Mouse (Mus musculus) lung, embryonic 15.5 days (tissue): Measurements from ENCODE around the gene Tubg2. TPM values are rescaled to one million over a fixed set of nuclear protein-coding genes. Genes with fewer than 3 reads are reported as not detected.
"Not testable (repeated sequence)": the region's sequence is repeated elsewhere in the genome, so short reads cannot be mapped to it uniquely, and the experiment has no call there.

Experiments
- ATAC-seq: fragments of 200-750 bp; cut with Nextera tagmentation; 2 replicates; pipeline ENCODE4 v1.8.0; 2017; ENCODE audit warnings: moderate number of reproducible peaks, borderline replicate concordance; ENCODE audit not compliant: low FRiP score, low TSS enrichment; ENCODE audit errors: extremely low read depth
- H3K27ac ChIP-seq: fragments of 300-500 bp; sonication (generic); 2 replicates; pipeline ENCODE4 v1.5.1; 2015; ENCODE audit warnings: moderate library complexity, mild to moderate bottlenecking, inconsistent platforms
- H3K27me3 ChIP-seq: fragments of 300-500 bp; sonication (generic); 2 replicates; pipeline ENCODE4 v1.6.1; 2015; ENCODE audit warnings: inconsistent platforms
- H3K36me3 ChIP-seq: fragments of 300-500 bp; sonication (generic); 2 replicates; pipeline ENCODE4 v1.6.1; 2015; ENCODE audit warnings: inconsistent platforms
- H3K4me1 ChIP-seq: fragments of 300-500 bp; sonication (generic); 2 replicates; pipeline ENCODE4 v1.6.1; 2015; ENCODE audit warnings: inconsistent platforms
- H3K4me2 ChIP-seq: fragments of 300-500 bp; sonication (generic); 2 replicates; pipeline ENCODE4 v1.6.1; 2015; ENCODE audit warnings: inconsistent platforms, mild to moderate bottlenecking, moderate library complexity
- H3K4me3 ChIP-seq: fragments of 300-500 bp; sonication (generic); 2 replicates; pipeline ENCODE4 v1.5.1; 2015; ENCODE audit warnings: mild to moderate bottlenecking, inconsistent platforms
- H3K9ac ChIP-seq: fragments of 300-500 bp; sonication (generic); 2 replicates; pipeline ENCODE4 v1.6.1; 2015; ENCODE audit warnings: inconsistent platforms
- H3K9me3 ChIP-seq: fragments of 300-500 bp; sonication (generic); 2 replicates; pipeline ENCODE4 v1.6.1; 2016; ENCODE audit warnings: inconsistent platforms
- WGBS: fragments of 180-500 bp; shearing (Covaris S2); methylation state at CpG from one replicate; pipeline ENCODE4 v1.1.7; 2015; 5-methylcytosine and 5-hydroxymethylcytosine counted together
- polyA plus RNA-seq: library from polyadenylated mRNA; unstranded; fragments of >200 nt; fragmentation: Nextera tagmentation; extraction: Ambion mirVana; gene quantifications from 2 replicates; pipeline ENCODE4 v1.2.1, GENCODE M21; 2015

Tubg2 gene
- polyA plus RNA-seq, 1 experiment from 2014 or later: 3.6 TPM

DNA sequence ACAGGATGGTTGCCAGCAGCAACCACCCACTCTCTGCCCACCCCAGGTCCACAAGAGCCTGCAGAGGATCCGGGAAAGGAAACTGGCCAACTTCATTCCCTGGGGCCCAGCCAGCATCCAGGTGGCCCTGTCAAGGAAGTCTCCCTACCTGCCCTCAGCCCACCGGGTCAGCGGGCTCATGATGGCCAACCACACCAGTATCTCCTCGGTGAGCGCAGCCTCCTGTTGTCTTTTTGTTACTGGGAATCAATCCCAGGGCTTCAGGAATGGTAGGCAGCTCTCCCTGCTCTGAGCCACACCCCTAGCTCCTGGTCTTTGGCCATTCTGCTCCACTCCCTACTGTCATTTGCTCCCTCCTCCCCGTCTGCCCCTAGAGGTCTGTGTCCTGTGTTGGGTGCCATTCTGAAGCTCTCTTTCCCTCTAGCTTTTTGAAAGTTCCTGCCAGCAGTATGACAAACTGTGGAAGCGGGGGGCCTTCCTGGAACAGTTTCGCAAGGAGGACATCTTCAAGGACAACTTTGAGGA lies 5.3 kb downstream of the Tubg2 start:
- WGBS: 77% methylated on average over 8 of the region's 8 CpGs
- not testable (repeated sequence) for H3K4me2 ChIP-seq, H3K27ac ChIP-seq, H3K9ac ChIP-seq, H3K9me3 ChIP-seq, H3K4me3 ChIP-seq, ATAC-seq
- peaks cover 11% of the 10 kb centered on the region for H3K27me3 ChIP-seq
- peaks cover 36% of the 10 kb centered on the region for H3K4me1 ChIP-seq
- H3K36me3 ChIP-seq: peaks cover 42% of the 10 kb centered on the region

DNA sequence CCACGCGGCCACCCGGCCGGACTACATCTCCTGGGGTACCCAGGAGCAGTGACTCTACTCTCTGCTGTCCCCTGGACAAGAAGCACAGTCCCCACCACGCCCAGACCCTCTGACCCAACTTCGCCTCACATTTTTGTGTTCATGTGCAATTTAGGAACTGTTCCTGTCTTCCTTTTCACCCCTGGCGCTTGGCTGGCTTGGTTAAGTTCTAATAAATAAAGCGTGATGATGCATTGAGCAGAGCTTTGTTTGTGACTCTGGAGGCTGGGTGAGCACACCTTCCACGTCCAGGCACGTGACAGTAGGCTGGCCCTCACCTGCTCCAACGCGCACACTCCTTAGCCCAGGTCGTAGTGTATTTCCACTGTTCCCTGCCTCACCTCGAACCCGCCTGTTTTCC lies 5.8 kb downstream of the Tubg2 start:
- Histone ChIP-seq H3K9me3 (no peaks in the 10 kb centered on the region), H3K4me1 (peaks cover 34% of the 10 kb centered on the region), H3K27ac (no peak overlapping the region), H3K36me3 (peaks cover 47% of the 10 kb centered on the region), H3K4me2 (no peak overlapping the region), H3K27me3 (peaks cover 16% of the 10 kb centered on the region), H3K9ac (no peak overlapping the region), H3K4me3 (no peak overlapping the region)
- 88% methylated on average over 15 of the region's 15 CpGs for WGBS
- ATAC-seq: no peak

DNA sequence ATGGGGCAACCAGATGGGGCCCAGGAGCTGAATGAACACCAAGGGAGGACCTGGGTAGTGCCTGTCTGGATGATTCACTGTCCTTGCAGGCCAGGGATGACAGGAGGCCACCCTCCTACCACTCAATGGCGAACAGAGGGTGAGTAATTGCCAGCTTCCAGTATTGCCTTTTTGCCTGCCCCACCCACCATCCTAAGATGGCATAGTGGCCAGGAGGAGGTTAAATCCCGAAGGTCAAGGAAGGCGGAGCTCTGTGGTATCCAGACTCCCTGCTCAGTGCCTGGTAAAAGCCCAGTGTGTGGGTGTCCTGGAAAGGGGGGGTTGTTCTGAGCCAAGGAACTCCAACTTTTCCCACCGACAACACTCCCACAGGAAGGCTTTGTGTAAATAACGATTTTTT lies 6.6 kb downstream of the Tubg2 start:
- 53% methylated on average over 5 of the region's 5 CpGs for WGBS
- Histone ChIP-seq H3K27ac (no peak overlapping the region), H3K4me1 (peaks cover 34% of the 10 kb centered on the region), H3K4me3 (no peak overlapping the region), H3K9me3 (no peaks in the 10 kb centered on the region), H3K9ac (no peak overlapping the region), H3K27me3 (peaks cover 23% of the 10 kb centered on the region), H3K36me3 (peaks cover 53% of the 10 kb centered on the region), H3K4me2 (no peak overlapping the region)
- ATAC-seq: no peak

DNA sequence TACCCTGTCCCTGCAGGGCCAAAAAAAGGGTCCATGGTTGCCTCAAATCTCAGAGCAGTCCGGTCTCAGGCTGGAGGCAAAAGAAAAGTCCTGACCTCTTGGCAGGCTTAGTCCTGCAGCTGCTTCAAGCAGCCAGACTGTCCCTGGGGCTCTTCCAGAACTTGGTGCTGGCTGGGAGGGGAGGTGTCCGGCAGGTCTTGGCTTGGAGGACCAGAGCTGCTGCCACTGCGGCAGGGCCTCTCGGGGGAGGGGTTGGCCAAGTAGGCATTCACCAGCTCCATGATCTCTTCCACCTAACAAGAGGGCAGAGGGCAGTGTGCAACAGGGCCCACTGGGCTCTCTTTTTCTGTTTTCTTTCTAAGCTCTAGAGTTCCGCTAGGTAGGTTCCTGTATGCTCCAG lies 7.1 kb downstream of the Tubg2 start:
- Histone ChIP-seq H3K9ac (no peak overlapping the region), H3K27ac (no peak overlapping the region), H3K9me3 (no peaks in the 10 kb centered on the region), H3K27me3 (peaks cover 27% of the 10 kb centered on the region), H3K4me1 (peaks cover 34% of the 10 kb centered on the region), H3K4me3 (no peak overlapping the region), H3K36me3 (peaks cover 58% of the 10 kb centered on the region), H3K4me2 (no peak overlapping the region)
- ATAC-seq: no peak
- WGBS: 57% methylated on average over 5 of the region's 5 CpGs

DNA sequence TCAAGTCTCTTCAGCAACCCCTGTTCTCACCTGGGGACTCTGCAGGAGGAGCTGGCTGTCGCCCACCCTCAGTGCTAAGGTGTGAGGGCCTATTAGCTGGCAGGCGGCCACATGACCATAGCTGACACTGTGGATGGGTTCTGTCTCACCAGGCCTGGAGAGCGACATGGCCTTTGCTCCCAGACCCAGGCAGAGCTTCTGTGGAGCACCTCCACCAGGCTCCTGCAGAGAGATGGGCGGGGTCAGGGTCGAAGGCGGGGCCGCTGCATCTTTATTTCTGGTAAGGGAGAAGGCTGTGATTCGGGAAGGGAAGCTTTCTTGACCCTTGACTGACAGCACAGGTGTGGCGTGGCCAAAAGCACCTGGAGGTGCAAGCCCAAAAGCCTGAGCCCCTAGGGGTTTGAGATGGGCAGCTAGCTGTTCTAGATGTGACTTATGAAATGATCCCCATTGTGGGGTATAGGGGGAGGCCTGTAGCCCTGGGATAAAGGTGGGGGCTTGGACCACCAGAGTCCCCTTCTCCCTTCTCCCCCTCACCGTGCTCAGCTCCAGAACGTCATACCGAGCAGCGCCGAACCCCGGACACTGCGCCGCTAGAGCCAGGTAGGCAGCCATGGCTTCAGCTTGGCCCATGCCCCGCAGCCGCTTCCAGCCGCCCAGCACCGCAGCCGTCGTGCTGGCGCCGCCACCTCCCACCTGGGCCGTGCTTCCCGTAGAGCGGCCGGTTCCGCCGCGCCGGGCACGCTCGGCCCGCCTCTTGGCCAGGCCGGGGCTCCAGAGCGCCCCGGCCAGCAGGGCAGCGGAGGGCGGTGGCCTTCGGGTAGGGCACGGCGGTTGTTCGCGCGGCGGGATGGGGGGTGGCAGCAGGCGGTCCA lies 8.0 kb downstream of the Tubg2 start:
- no peak overlapping the region for H3K4me3 ChIP-seq
- peak overlapping the region; percentile 26 for H3K4me2 ChIP-seq
- peaks cover 29% of the 10 kb centered on the region for H3K27me3 ChIP-seq
- H3K27ac ChIP-seq: no peak overlapping the region
- H3K9ac ChIP-seq: no peak overlapping the region
- ATAC-seq: peak; percentile 8
- 40% methylated on average over 49 of the region's 49 CpGs for WGBS
- H3K9me3 ChIP-seq: no peaks in the 10 kb centered on the region
- H3K4me1 ChIP-seq: peaks cover 44% of the 10 kb centered on the region
- peaks cover 59% of the 10 kb centered on the region for H3K36me3 ChIP-seq

DNA sequence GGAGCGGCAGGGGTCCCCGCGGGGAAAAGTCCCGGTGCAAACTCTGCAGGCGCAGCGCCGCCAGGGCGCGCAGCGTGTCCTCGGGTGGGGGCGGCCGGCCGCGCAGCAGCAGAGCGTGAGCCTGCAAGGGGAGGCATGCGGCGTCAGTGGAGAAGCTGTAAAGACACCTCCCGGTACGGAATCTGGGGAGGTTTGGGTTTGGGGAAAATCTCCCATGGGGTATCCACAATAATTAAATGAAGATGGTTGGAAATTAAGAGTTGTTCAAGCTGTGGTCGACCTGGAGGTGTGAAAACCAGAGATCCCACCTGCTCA lies 8.6 kb downstream of the Tubg2 start:
- 29% methylated on average over 21 of the region's 21 CpGs for WGBS
- H3K27me3 ChIP-seq: peaks cover 29% of the 10 kb centered on the region
- H3K4me1 ChIP-seq: peaks cover 50% of the 10 kb centered on the region
- no peak overlapping the region for H3K4me3 ChIP-seq
- ATAC-seq: no peak
- peaks cover 59% of the 10 kb centered on the region for H3K36me3 ChIP-seq
- no peak overlapping the region for H3K9ac ChIP-seq
- H3K4me2 ChIP-seq: peak overlapping the region; percentile 26
- H3K27ac ChIP-seq: no peak overlapping the region
- H3K9me3 ChIP-seq: no peaks in the 10 kb centered on the region

DNA sequence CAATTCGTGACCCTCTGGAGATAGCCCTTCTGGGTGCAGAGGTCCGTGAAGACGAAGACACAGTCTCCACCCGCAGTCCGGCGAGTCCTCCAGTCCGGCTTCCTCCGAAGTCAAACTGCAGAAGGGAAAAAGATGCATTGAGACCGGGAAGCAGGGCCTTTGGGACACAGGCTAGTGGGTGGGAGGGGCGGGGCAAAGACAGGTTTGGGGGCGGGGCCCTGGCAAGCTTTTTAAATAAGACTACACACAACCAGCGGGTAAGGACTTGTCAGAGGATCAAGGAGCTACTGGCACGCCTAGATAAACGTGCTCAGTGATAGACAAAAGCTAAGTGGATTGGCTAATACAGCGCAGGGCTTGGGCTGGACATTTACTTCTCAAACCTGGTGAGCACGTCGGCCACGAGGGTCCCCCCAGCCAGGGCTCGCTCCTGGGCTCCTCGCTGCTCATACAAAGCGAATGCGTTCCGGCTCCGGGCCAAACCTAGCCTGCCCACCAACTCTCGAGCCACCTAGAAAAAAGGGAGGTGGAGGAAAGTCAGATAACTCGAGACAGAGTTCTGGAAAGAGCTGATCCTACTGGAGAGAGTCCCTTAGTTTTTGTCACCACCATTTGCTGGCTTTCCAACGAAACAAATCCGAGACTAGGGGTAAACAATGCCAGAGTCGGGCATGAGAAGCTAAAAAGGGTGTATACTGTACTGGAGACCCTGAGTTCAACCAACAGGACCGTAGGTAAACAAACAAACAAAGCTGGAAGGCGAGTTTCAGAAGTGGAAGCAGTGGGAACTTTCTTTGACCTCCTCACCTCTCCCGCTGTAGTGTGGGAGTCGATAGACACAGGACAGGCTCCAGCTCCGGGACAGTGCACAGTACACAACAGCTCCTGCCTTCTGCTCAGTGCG lies 9.2 kb downstream of the Tubg2 start:
- no peak overlapping the region for H3K9ac ChIP-seq
- peaks cover 56% of the 10 kb centered on the region for H3K4me1 ChIP-seq
- H3K36me3 ChIP-seq: peaks cover 59% of the 10 kb centered on the region
- no peak overlapping the region for H3K4me3 ChIP-seq
- H3K27me3 ChIP-seq: peaks cover 29% of the 10 kb centered on the region
- 37% methylated on average over 35 of the region's 35 CpGs for WGBS
- no peaks in the 10 kb centered on the region for H3K9me3 ChIP-seq
- peak overlapping the region; percentile 26; the same call in 1 of the 2 replicates for H3K4me2 ChIP-seq
- no peak for ATAC-seq
- H3K27ac ChIP-seq: peak overlapping the region; percentile 38; the same call in 1 of the 2 replicates

DNA sequence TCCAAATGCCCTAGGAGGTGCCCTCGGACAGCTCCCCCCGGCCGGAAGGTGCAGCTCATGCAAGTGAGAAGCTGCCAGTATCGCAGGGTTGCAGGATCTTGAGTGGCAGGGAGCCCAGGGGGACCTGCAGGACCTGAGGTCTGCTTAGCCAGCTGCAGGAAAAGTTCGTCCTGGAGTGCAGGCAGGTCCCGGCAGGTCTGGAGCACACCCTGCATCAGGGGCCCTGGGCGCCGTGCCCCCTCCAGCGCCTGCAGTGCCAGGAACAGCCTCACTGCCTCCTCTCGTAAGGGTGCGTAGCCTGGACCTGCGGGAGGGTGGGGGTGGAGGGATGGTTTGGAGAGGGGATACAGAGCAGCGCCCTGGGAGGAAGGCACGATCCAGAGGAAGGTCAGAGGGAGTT lies 10.7 kb downstream of the Tubg2 start:
- peaks cover 29% of the 10 kb centered on the region for H3K27me3 ChIP-seq
- H3K4me3 ChIP-seq: no peak overlapping the region
- H3K4me2 ChIP-seq: no peak overlapping the region
- H3K4me1 ChIP-seq: peaks cover 60% of the 10 kb centered on the region
- H3K9me3 ChIP-seq: no peaks in the 10 kb centered on the region
- peaks cover 57% of the 10 kb centered on the region for H3K36me3 ChIP-seq
- no peak for ATAC-seq
- H3K9ac ChIP-seq: no peak overlapping the region
- 81% methylated on average over 14 of the region's 14 CpGs for WGBS
- no peak overlapping the region for H3K27ac ChIP-seq

DNA sequence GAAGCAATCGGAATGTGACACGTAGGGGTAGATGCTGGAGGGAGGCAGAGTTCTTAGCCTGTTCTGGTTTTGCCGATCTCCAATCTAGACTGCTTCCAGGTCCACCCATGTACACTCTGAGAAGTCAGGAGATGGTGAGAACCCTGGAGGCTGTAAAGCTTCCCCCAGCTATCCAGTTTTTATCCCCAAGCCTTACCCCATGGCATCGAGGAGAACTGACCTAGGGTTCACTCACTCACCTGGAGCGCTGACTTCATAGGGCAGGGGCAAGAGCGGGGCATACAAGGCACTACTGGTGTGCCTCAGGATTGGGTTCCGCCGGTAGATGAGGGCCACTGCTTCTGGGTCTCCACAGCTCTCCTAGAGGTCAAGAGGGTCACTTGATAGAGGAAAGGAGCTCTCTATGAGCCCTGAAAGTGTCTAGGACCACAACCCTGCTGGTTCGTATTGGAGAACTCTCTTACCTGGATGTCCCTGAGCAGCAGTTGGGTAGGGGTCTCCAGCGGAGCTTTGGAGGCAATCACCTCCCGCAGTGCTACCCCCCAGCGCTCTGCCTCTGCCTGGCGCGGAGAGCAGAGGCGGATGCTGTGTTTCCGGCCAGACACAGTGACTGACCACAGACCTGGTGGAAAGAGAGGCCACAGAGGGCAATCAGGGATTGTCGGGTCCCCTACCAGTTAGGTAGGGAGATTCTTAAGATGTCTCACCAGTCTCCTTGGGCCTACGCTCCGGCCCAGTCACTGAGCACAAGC lies 11.7 kb downstream of the Tubg2 start:
- 80% methylated on average over 19 of the region's 19 CpGs for WGBS
- peaks cover 29% of the 10 kb centered on the region for H3K27me3 ChIP-seq
- H3K9ac ChIP-seq: no peak overlapping the region

DNA sequence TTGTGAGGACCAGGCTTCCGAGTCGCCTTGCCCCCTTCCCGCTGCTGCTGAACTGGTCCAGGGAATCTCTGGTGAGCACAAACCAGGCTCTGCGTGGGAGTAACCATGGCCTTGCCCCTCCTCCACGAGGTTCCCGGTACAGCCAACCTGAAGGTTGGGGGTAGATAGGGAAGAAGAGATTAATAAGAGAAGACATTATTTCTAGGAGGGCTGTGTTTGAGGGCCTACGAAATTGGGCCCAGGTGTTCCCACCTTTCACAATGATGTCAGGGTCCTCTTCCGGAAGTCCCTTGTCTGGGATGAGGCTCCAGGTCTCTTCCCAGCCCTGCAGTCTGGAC lies 12.2 kb downstream of the Tubg2 start:
- H3K4me1 ChIP-seq: peaks cover 66% of the 10 kb centered on the region
- H3K36me3 ChIP-seq: peaks cover 43% of the 10 kb centered on the region
- 71% methylated on average over 8 of the region's 8 CpGs for WGBS
- peaks cover 29% of the 10 kb centered on the region for H3K27me3 ChIP-seq
- H3K27ac ChIP-seq: no peak overlapping the region
- peak overlapping the region; percentile 89 for H3K4me2 ChIP-seq
- ATAC-seq: no peak
- H3K4me3 ChIP-seq: no peak overlapping the region
- no peak overlapping the region for H3K9ac ChIP-seq
- H3K9me3 ChIP-seq: no peaks in the 10 kb centered on the region

More for the DNA sequence above, 11.7 kb downstream of the Tubg2 start:
- no peak for ATAC-seq
- H3K9me3 ChIP-seq: no peaks in the 10 kb centered on the region
- H3K27ac ChIP-seq: no peak overlapping the region
- H3K4me2 ChIP-seq: no peak overlapping the region
- H3K36me3 ChIP-seq: peaks cover 47% of the 10 kb centered on the region
- no peak overlapping the region for H3K4me3 ChIP-seq
- H3K4me1 ChIP-seq: peaks cover 65% of the 10 kb centered on the region

DNA sequence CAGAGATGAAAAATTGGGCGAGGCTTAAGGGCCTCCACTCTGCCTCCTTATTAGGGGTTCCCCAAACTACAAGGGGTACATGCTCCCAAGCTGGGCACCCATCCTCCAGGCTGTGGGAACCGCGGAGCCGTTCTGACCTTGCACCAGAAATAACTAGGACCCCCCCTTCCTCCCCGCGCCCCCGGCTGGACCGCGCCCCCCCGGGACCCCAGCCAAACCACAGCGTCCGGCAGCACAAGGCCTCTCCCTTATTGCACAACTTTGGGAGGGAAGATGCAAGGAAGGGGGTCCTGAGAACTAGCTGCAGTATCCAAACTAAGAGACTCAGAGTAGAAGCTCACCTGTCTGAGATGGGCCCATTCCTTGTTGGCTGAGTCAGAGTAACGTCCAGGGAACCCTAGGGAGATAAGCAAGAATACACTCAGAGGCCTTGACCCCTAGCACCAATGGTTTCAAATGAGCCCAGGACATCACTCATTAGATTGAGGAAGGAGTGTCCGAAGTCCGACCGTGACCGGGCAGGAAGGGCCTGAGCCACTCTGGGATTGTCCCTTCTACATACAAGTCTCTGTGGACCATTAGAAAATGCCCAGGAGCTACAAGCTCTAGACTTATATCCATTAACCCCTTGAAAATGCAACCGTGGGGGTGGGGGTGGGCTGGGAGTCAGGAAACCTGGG lies 12.7 kb downstream of the Tubg2 start:
- H3K9ac ChIP-seq: no peak overlapping the region
- H3K36me3 ChIP-seq: peaks cover 37% of the 10 kb centered on the region
- peaks cover 66% of the 10 kb centered on the region for H3K4me1 ChIP-seq
- H3K27ac ChIP-seq: no peak overlapping the region
- peak overlapping the region; percentile 89 for H3K4me2 ChIP-seq
- peak overlapping the region; percentile 75 for H3K4me3 ChIP-seq
- 56% methylated on average over 18 of the region's 18 CpGs for WGBS
- no peak for ATAC-seq
- peaks cover 29% of the 10 kb centered on the region for H3K27me3 ChIP-seq
- no peaks in the 10 kb centered on the region for H3K9me3 ChIP-seq
